Comparison of ENCODE assay signal across 9 mouse cellular contexts in the genomic region with DNA sequence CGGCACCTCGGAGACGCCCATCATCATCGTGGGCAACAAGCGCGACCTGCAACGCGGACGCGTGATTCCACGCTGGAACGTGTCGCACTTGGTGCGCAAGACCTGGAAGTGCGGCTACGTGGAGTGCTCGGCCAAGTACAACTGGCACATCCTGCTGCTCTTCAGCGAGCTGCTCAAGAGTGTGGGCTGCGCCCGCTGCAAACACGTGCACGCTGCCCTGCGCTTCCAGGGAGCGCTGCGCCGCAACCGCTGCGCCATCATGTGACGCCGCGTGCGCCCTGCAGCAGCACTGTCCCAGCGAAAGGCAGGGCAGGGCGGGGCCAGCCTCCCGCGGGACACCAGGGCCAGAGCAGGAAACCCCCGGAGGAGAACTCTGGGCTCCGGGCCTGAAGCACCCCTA. TPM values are rescaled to one million over a fixed set of nuclear protein-coding genes. Genes with fewer than 3 reads are reported as not detected.
DNase-seq lines count a peak whose midpoint lies in the region; TF ChIP-seq lines count a peak whose summit lies in the region.
"Had no signal": no experiment of that assay in that cellular context is flagged by ENCODE, and none has a peak within 500 bp of the region (broad histone marks: within the 10 kb centered on the region; RNA-seq: fewer than 3 reads in every experiment).

No protein-coding gene starts in this region.

- H3K27ac ChIP-seq in heart, adult 2 months: no peak overlapping the region
- H3K27ac ChIP-seq in limb, embryonic 10.5 days: no peak overlapping the region

- TF ChIP-seq EP300 in heart, adult 2 months (IDR thresholded peaks at IDR 0.05; ENCODE audit: insufficient read depth, low read depth, low read length): 0 out of 2 replicates have a peak, but pooled peaks have one; percentile 15

- H3K9me3 ChIP-seq in limb, embryonic 10.5 days (replicated peaks): no peaks in the 10 kb centered on the region

- no peak overlapping the region for H3K4me3 ChIP-seq in heart, adult 2 months
- no peak overlapping the region; the same call in 1 of the 2 replicates for H3K4me3 ChIP-seq in limb, embryonic 10.5 days

- DNase-seq in heart, adult 2 months: no peak
- no peak for DNase-seq in heart, postnatal 36 days
- DNase-seq in brain, embryonic 14.5 days (ENCODE audit: low read depth): peak; percentile 72
- peak; percentile 50 to 82 for DNase-seq in frontal cortex, postnatal 36 days (ENCODE audit: low spot score in 2 of 2)
- peak; percentile 40 for DNase-seq in limb, embryonic 10.5 days (ENCODE audit: low spot score)
- DNase-seq in retina, embryonic 14.5 days (ENCODE audit: low spot score): peak; percentile 43
- DNase-seq in spleen, postnatal 36 days (ENCODE audit: low spot score in 2 of 2): no peak
- no peak for DNase-seq in ovary, postnatal 10 days (ENCODE audit: low spot score)

- TF ChIP-seq CTCF in heart, adult 2 months (IDR thresholded peaks at IDR 0.05): peak; percentile 34
- no peak for TF ChIP-seq CTCF in brain, embryonic 14.5 days (IDR thresholded peaks at IDR 0.05; ENCODE audit: borderline replicate concordance, extremely low read depth, insufficient read depth, insufficient read length)

- no peak for TF ChIP-seq POLR2A in heart, adult 2 months (IDR thresholded peaks at IDR 0.05; ENCODE audit: insufficient read depth, low read depth, low read length)
- TF ChIP-seq POLR2A in brain, embryonic 14.5 days (IDR thresholded peaks at IDR 0.05; ENCODE audit: borderline replicate concordance, extremely low read depth, insufficient read depth, insufficient read length, poor library complexity, severe bottlenecking): no peak

- H3K36me3 ChIP-seq in heart, adult 2 months (ENCODE audit: control insufficient read depth, insufficient read depth, low read length): no peaks in the 10 kb centered on the region
- H3K36me3 ChIP-seq in limb, embryonic 10.5 days: no peaks in the 10 kb centered on the region

- H3K9ac ChIP-seq in heart, adult 2 months (ENCODE audit: low read depth, low read length): no peak overlapping the region

- 13% methylated on average over 38 of the region's 38 CpGs for WGBS in heart, adult 2 months
- WGBS in limb, embryonic 10.5 days: 6% methylated on average over 38 of the region's 38 CpGs

- H3K27me3 ChIP-seq in heart, adult 2 months (ENCODE audit: control insufficient read depth, insufficient read depth, low read length): peaks cover 3% of the 10 kb centered on the region; the same call in 1 of the 2 replicates
- peaks cover 54% of the 10 kb centered on the region for H3K27me3 ChIP-seq in limb, embryonic 10.5 days (ENCODE audit: low read depth, poor library complexity, severe bottlenecking)

- intact Hi-C loops in heart, adult 2 months (cut with DNase I): loop anchor here (5.0 kb wide), 1 partner anchor 41 kb away; no protein-coding TSS in a partner anchor
- intact Hi-C loops in heart, postnatal 36 days (cut with DNase I): no loop called here

- H3K4me1 ChIP-seq in heart, adult 2 months (ENCODE audit: control insufficient read depth, insufficient read depth, low read length): peaks cover 1% of the 10 kb centered on the region; the same call in 1 of the 2 replicates
- peaks cover 13% of the 10 kb centered on the region for H3K4me1 ChIP-seq in limb, embryonic 10.5 days

- 0 out of 2 replicates have a peak, but pooled peaks cover 2% of the 10 kb centered on the region for H3K79me2 ChIP-seq in heart, adult 2 months (replicated peaks; ENCODE audit: control insufficient read depth, insufficient read depth, low read length)

RNA-seq across cellular contexts. Expression of a gene that starts 9.6 kb away (rescaled TPM):
- total RNA-seq in heart, adult 2 months (2021): 10 to 100 TPM; 61.9 to 77.8 TPM
- 70.8 and 71.6 TPM in 2 replicates for polyA plus RNA-seq in heart, adult 2 months (2012; rRNA removed)
- 10 to 100 TPM; 45.8 to 69.1 TPM for total RNA-seq in heart, postnatal 36 days (2021)
- 74.3 and 88.9 TPM in 2 replicates for polyA plus RNA-seq in brain, embryonic 14.5 days (2012; rRNA removed)
- polyA plus RNA-seq in limb, embryonic 10.5 days (2016; fragmentation: Nextera tagmentation; extraction: Ambion mirVana): 1.5 and 1.6 TPM in 2 replicates

RNA-seq across cellular contexts. Expression of a gene that starts 10.7 kb away (rescaled TPM):
- not detected for total RNA-seq in heart, adult 2 months (2021)
- 0.10 TPM in 1 of 2 replicates, not detected in the other for polyA plus RNA-seq in heart, adult 2 months (2012; rRNA removed)
- not detected for total RNA-seq in heart, postnatal 36 days (2021)
- polyA plus RNA-seq in brain, embryonic 14.5 days (2012; rRNA removed): 0.21 and 0.63 TPM in 2 replicates
- not detected in 2 replicates for polyA plus RNA-seq in limb, embryonic 10.5 days (2016; fragmentation: Nextera tagmentation; extraction: Ambion mirVana)
- polyA plus RNA-seq: spleen, adult 2 months had no signal

RNA-seq across cellular contexts. Expression of a gene that starts 18.9 kb away (rescaled TPM):
- not detected for total RNA-seq in heart, adult 2 months (2021)
- 0.27 TPM in 1 of 2 replicates, not detected in the other for polyA plus RNA-seq in heart, adult 2 months (2012; rRNA removed)
- not detected for total RNA-seq in heart, postnatal 36 days (2021)
- 0.53 and 0.55 TPM in 2 replicates for polyA plus RNA-seq in brain, embryonic 14.5 days (2012; rRNA removed)
- 0.31 TPM in 1 of 2 replicates, not detected in the other for polyA plus RNA-seq in limb, embryonic 10.5 days (2016; fragmentation: Nextera tagmentation; extraction: Ambion mirVana)

RNA-seq across cellular contexts. Expression of a gene that starts 44.3 kb away (rescaled TPM):
- total RNA-seq in heart, adult 2 months (2021): 1 to 10 TPM; 4.7 to 4.9 TPM
- polyA plus RNA-seq in heart, adult 2 months (2012; rRNA removed): 3.3 and 4.4 TPM in 2 replicates
- total RNA-seq in heart, postnatal 36 days (2021): 1 to 10 TPM; 4.6 to 6.6 TPM
- 5.5 and 9.1 TPM in 2 replicates for polyA plus RNA-seq in brain, embryonic 14.5 days (2012; rRNA removed)
- 0.75 and 2.3 TPM in 2 replicates for polyA plus RNA-seq in limb, embryonic 10.5 days (2016; fragmentation: Nextera tagmentation; extraction: Ambion mirVana)

RNA-seq across cellular contexts. Expression of a gene that starts 54.3 kb away (rescaled TPM):
- 10 to 100 TPM; 34.2 to 39.6 TPM for total RNA-seq in heart, adult 2 months (2021)
- 9.1 and 15.2 TPM in 2 replicates for polyA plus RNA-seq in heart, adult 2 months (2012; rRNA removed)
- total RNA-seq in heart, postnatal 36 days (2021): 10 to 100 TPM; 35.2 to 40.8 TPM
- 51.0 and 92.8 TPM in 2 replicates for polyA plus RNA-seq in brain, embryonic 14.5 days (2012; rRNA removed)
- polyA plus RNA-seq in limb, embryonic 10.5 days (2016; fragmentation: Nextera tagmentation; extraction: Ambion mirVana): 11.3 and 11.9 TPM in 2 replicates

Comparison
In these comparisons a context has a peak if more than half of its experiments do, and no peak if none do; other contexts are left out.
1. DNase-seq: peak in brain, embryonic 14.5 days (single experiment), frontal cortex, postnatal 36 days (2 of 2), limb, embryonic 10.5 days (single experiment) and retina, embryonic 14.5 days (single experiment); none in heart, adult 2 months (0 of 2), heart, postnatal 36 days (0 of 2), spleen, postnatal 36 days (0 of 2) and ovary, postnatal 10 days (single experiment).
2. RNA of a gene that starts 9.6 kb away (polyA plus RNA-seq): 74.3 to 88.9 TPM in brain, embryonic 14.5 days and 70.8 to 71.6 TPM in heart, adult 2 months; 1.5 to 1.6 TPM in limb, embryonic 10.5 days; every median in the first group is over 10 times any median in the second.